Comparison of ENCODE assay signal across 9 mouse cellular contexts in genomic region chr6:124683591-124684417, GRCm38 (mm10). TPM values are rescaled to one million over a fixed set of nuclear protein-coding genes. Genes with fewer than 3 reads are reported as not detected.
DNase-seq lines count a peak whose midpoint lies in the region; ATAC-seq and TF ChIP-seq lines count a peak whose summit lies in the region.
"Had no signal": no experiment of that assay in that cellular context is flagged by ENCODE, and none has a peak within 500 bp of the region (broad histone marks: within the 10 kb centered on the region; RNA-seq: fewer than 3 reads in every experiment).

No protein-coding gene starts in this region.

- no peaks in the 10 kb centered on the region for H3K9me3 ChIP-seq in midbrain, embryonic 14.5 days (ENCODE audit: control insufficient read depth, low read length)

- no peaks in the 10 kb centered on the region; the same call in 1 of the 2 replicates for H3K36me3 ChIP-seq in small intestine, adult 2 months (ENCODE audit: control insufficient read depth, insufficient read depth, low read length)
- no peaks in the 10 kb centered on the region for H3K36me3 ChIP-seq in midbrain, embryonic 14.5 days (ENCODE audit: control insufficient read depth, insufficient read depth, low read length)

- TF ChIP-seq POLR2A in embryonic fibroblast, embryonic 13.5 days (IDR thresholded peaks at IDR 0.05; ENCODE audit: low read depth, low read length): no peak
- no peak for TF ChIP-seq POLR2A in small intestine, adult 2 months (IDR thresholded peaks at IDR 0.05; ENCODE audit: low read depth, low read length)

- no peaks in the 10 kb centered on the region for H3K27me3 ChIP-seq in small intestine, adult 2 months (ENCODE audit: control insufficient read depth, insufficient read depth, low read length)
- H3K27me3 ChIP-seq in midbrain, embryonic 14.5 days (ENCODE audit: control insufficient read depth, insufficient read depth, low read length): no peaks in the 10 kb centered on the region

- H3K4me1 ChIP-seq in embryonic fibroblast, embryonic 13.5 days (ENCODE audit: control insufficient read depth, insufficient read depth, low read length): peaks cover 18% of the 10 kb centered on the region
- peaks cover 40% of the 10 kb centered on the region for H3K4me1 ChIP-seq in small intestine, adult 2 months (ENCODE audit: control insufficient read depth, insufficient read depth, insufficient read length, low read length)
- H3K4me1 ChIP-seq in midbrain, embryonic 14.5 days (ENCODE audit: control insufficient read depth, insufficient read depth, low read length): no peaks in the 10 kb centered on the region

- no peak for TF ChIP-seq CTCF in embryonic fibroblast, embryonic 13.5 days (IDR thresholded peaks at IDR 0.05; ENCODE audit: borderline replicate concordance, insufficient read depth, low read length)
- no peak for TF ChIP-seq CTCF in small intestine, adult 2 months (IDR thresholded peaks at IDR 0.05; ENCODE audit: extremely low read depth, insufficient read length, insufficient replicate concordance, low read depth, low read length)

- no peak overlapping the region for H3K4me3 ChIP-seq in embryonic fibroblast, embryonic 13.5 days (ENCODE audit: insufficient read depth, low read length)
- no peak overlapping the region for H3K4me3 ChIP-seq in small intestine, adult 2 months (ENCODE audit: low read depth, low read length)
- no peak overlapping the region for H3K4me3 ChIP-seq in midbrain, embryonic 14.5 days (replicated peaks; ENCODE audit: low read depth, low read length)

- peak; percentile 76 for ATAC-seq in frontal cortex, adult (ENCODE audit: low TSS enrichment)
- ATAC-seq in CD4-positive, CD25-positive, alpha-beta regulatory T cell, adult 4 months: peak; percentile 47
- no peak for ATAC-seq in midbrain, embryonic 14.5 days (ENCODE audit: low FRiP score, low TSS enrichment)

- DNase-seq in frontal cortex, postnatal 10 days (ENCODE audit: low spot score in 2 of 2): no peak
- peak; percentile 80 to 85 for DNase-seq in kidney, postnatal 36 days
- no peak for DNase-seq in embryo, embryonic 10.5 days (ENCODE audit: low spot score)
- no peak for DNase-seq in midbrain, embryonic 14.5 days

- H3K27ac ChIP-seq in embryonic fibroblast, embryonic 13.5 days (ENCODE audit: insufficient read depth, low read length): peak overlapping the region; percentile 53
- H3K27ac ChIP-seq in small intestine, adult 2 months (ENCODE audit: insufficient read depth, low read depth, low read length): peak overlapping the region; percentile 74
- no peak overlapping the region for H3K27ac ChIP-seq in midbrain, embryonic 14.5 days (replicated peaks; ENCODE audit: low read depth, low read length)

- 46% methylated on average over 14 of the region's 14 CpGs for WGBS in small intestine, adult 2 months
- WGBS in midbrain, embryonic 14.5 days: 93% methylated on average over 14 of the region's 14 CpGs

- no peak overlapping the region for H3K9ac ChIP-seq in midbrain, embryonic 14.5 days (replicated peaks; ENCODE audit: low read length)

- H3K4me2 ChIP-seq in midbrain, embryonic 14.5 days (ENCODE audit: low read length): no peak overlapping the region

RNA-seq across cellular contexts. Expression of gene Lpcat3, which starts 21.0 kb away (rescaled TPM):
- polyA plus RNA-seq in CD4-positive, CD25-positive, alpha-beta regulatory T cell, adult 4 months (2017; shearing (Covaris generic)): 10 to 100 TPM; 33.5 to 35.0 TPM
- polyA plus RNA-seq in embryonic fibroblast, embryonic 13.5 days (2011; ENCODE audit: insufficient read length, low read depth, missing spikeins): 51.4 and 67.0 TPM in 2 replicates
- 127 and 323 TPM in 2 replicates for polyA plus RNA-seq in small intestine, adult 2 months (2012; rRNA removed)
- 31.9 and 34.6 TPM in 2 replicates for polyA plus RNA-seq in midbrain, embryonic 14.5 days (2014; fragmentation: Nextera tagmentation; extraction: Ambion mirVana)

RNA-seq across cellular contexts. Expression of gene Emg1, which starts 28.2 kb away (rescaled TPM):
- polyA plus RNA-seq in CD4-positive, CD25-positive, alpha-beta regulatory T cell, adult 4 months (2017; shearing (Covaris generic)): 100 to 1,000 TPM; 465 to 483 TPM
- 67.1 and 68.9 TPM in 2 replicates for polyA plus RNA-seq in embryonic fibroblast, embryonic 13.5 days (2011; ENCODE audit: insufficient read length, low read depth, missing spikeins)
- polyA plus RNA-seq in small intestine, adult 2 months (2012; rRNA removed): 26.8 and 34.9 TPM in 2 replicates
- polyA plus RNA-seq in midbrain, embryonic 14.5 days (2014; fragmentation: Nextera tagmentation; extraction: Ambion mirVana): 111 and 120 TPM in 2 replicates

RNA-seq across cellular contexts. Expression of gene Phb2, which starts 28.3 kb away (rescaled TPM):
- polyA plus RNA-seq in CD4-positive, CD25-positive, alpha-beta regulatory T cell, adult 4 months (2017; shearing (Covaris generic)): 10 to 100 TPM; 56.1 to 59.9 TPM
- polyA plus RNA-seq in embryonic fibroblast, embryonic 13.5 days (2011; ENCODE audit: insufficient read length, low read depth, missing spikeins): 249 and 253 TPM in 2 replicates
- 87.7 and 122 TPM in 2 replicates for polyA plus RNA-seq in small intestine, adult 2 months (2012; rRNA removed)
- 249 and 250 TPM in 2 replicates for polyA plus RNA-seq in midbrain, embryonic 14.5 days (2014; fragmentation: Nextera tagmentation; extraction: Ambion mirVana)

RNA-seq across cellular contexts. Expression of gene C1s2, which starts 47.9 kb away (rescaled TPM):
- not detected for polyA plus RNA-seq in CD4-positive, CD25-positive, alpha-beta regulatory T cell, adult 4 months (2017; shearing (Covaris generic))
- 0.42 TPM in 1 of 2 replicates, not detected in the other for polyA plus RNA-seq in embryonic fibroblast, embryonic 13.5 days (2011; ENCODE audit: insufficient read length, low read depth, missing spikeins)
- not detected in 2 replicates for polyA plus RNA-seq in small intestine, adult 2 months (2012; rRNA removed)
- polyA plus RNA-seq in midbrain, embryonic 14.5 days (2014; fragmentation: Nextera tagmentation; extraction: Ambion mirVana): 0.08 TPM in 2 replicates
- polyA plus RNA-seq: heart, embryonic 14.5 days had no signal

RNA-seq across cellular contexts. Expression of gene Ptpn6, which starts 54.7 kb away (rescaled TPM):
- 100 to 1,000 TPM; 187 to 310 TPM for polyA plus RNA-seq in CD4-positive, CD25-positive, alpha-beta regulatory T cell, adult 4 months (2017; shearing (Covaris generic))
- 0.53 and 4.3 TPM in 2 replicates for polyA plus RNA-seq in embryonic fibroblast, embryonic 13.5 days (2011; ENCODE audit: insufficient read length, low read depth, missing spikeins)
- polyA plus RNA-seq in small intestine, adult 2 months (2012; rRNA removed): 23.0 and 41.0 TPM in 2 replicates
- polyA plus RNA-seq in midbrain, embryonic 14.5 days (2014; fragmentation: Nextera tagmentation; extraction: Ambion mirVana): 2.1 and 5.6 TPM in 2 replicates

Comparison
In these comparisons a context has a peak if more than half of its experiments do, and no peak if none do; other contexts are left out.
1. DNase-seq: peak in kidney, postnatal 36 days (2 of 2); none in frontal cortex, postnatal 10 days (0 of 2), embryo, embryonic 10.5 days (single experiment) and midbrain, embryonic 14.5 days (single experiment).